Mouse (Mus musculus) gastrocnemius, adult 18-20 months (tissue): ENCODE data around the gene Gm20817. TPM values are rescaled to one million over a fixed set of nuclear protein-coding genes. Genes with fewer than 3 reads are reported as not detected.
"Not testable (repeated sequence)": the region's sequence is repeated elsewhere in the genome, so short reads cannot be mapped to it uniquely, and the experiment has no call there.

Experiments used
- DNase-seq: peaks from one replicate; pipeline ENCODE4 v3.0.0; 2021; ENCODE audit warnings: low spot score
- long read RNA-seq, 2 experiments: library from polyadenylated mRNA; stranded (forward); transcript quantifications; one replicate each; pipeline ENCODE4 v2.0.0; 2021
- total RNA-seq, 2 experiments: library from RNA; stranded (reverse); gene quantifications; 2 replicates each; pipeline ENCODE4 v1.2.3; 2021

Gm20817 gene
- not detected for total RNA-seq
- long read RNA-seq, experiment 1 = 0 reads
- long read RNA-seq, experiment 2 = 0 reads

DNA sequence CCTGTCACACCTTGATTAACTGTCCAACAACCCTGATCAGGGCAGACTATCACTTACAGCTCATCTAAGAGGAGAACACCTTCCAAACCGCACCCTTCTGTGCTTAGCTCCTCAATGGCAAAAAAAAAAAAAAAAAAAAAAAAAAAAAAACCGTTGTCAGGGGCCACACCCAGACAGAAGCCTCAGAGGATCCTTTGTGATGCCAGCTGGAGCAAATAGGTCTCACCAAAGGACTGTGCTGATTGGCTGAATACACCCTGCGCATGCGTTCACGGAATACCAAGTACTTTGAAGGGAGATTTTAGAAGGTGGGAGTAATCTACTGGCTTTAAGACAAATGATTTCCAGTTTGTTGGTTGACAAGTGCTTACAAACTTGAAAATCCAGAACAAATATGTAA is at the start of gene Gm20817:
Gene Gm20817, minus strand, starts transcription at position 101 of the 400 bp plus-strand sequence.
- DNase-seq = not testable (repeated sequence)
